Mouse (Mus musculus): ENCODE results near the gene Padi3.

Padi3 gene

DNA sequence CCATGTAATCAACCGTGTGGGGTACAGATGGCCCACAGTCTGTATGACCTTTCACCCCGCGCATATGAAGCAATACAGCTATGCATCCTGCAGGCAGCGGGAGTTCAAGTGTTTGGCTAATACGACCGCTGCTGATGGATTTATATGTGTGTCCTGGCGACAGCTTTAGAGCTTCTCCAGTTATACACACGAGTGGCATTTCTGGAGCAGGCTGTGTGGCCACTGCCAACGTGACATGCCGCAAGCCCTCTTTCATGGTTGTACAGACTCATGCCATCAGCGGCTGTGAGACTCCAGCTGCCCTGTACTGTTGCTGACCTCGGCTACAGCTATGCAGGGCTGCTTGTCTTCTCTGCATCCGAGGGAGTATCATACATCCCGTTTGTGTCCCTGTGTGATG lies 29.9 kb downstream of the Padi3 start:
- DNase-seq (ENCODE audit: low spot score in 2 of 2) = no peak

DNA sequence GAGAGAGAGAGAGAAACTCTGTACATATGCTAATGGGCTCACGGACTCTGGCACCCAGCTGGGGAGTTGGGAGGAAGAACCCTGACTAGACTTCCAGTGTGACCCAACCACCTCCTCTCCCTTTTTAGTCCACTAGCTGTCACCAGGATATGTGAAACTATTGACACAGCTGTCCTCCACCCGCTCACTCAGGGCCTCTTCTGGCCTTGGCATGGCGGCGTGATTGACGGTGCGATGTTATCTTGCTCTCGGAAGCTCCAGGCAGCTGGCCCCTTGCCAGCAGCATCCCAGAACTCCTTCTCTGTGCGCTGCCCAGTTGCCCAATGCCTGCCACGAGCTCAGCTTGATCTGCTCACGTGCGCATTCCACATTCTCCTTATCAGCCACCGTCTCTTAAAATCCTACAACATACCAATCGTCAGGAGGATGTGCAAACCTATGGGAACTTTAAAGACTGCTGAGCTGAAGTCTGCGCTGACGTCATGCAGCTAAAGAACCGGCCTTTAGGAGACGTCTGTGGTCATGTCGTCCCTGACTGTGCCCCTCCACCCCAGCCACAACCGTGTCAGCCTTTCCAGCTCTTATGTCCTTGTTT lies 30.5 kb downstream of the Padi3 start:
- DNase-seq (ENCODE audit: low spot score in 2 of 2) = no peak

DNA sequence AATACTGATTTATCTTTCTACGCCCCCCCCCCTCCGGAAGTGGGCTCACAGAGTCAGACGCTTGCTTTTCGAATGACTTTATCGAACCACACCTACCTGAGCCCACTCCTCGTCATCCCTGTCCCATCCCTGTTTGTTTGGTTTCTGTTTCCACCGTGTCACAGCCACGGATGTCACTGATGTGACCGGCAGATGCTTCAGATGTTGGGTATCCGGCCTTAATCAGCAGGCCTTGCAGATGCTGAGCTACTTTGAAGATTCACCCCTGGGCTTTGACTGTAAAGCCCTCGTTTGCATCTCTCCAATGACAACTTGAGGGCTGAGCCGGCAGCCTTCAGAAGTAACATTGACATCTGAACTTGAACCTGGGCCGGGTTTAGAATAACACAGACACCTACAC lies 33.8 kb downstream of the Padi3 start:
- DNase-seq (ENCODE audit: low spot score in 2 of 2) = no peak

DNA sequence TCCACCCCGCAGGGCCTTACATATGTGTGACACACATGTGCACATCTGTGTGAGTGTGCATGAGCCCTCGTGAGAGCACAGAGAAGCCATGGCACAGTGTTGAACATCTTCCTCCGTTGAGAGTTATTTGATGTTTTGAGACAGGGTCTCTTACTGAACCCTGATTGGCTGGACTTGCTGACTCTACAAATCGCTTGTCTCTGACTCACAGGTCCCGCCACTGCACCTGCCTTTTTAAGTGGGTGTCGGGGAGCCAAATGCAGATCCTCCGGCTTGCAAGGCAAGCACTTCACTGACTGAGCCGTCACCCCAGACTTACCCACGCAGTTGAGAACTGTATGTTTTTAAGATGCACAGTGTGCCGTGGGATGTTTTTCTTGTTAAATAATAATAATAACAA lies 34.6 kb downstream of the Padi3 start:
- no peak for DNase-seq (ENCODE audit: low spot score in 2 of 2)

DNA sequence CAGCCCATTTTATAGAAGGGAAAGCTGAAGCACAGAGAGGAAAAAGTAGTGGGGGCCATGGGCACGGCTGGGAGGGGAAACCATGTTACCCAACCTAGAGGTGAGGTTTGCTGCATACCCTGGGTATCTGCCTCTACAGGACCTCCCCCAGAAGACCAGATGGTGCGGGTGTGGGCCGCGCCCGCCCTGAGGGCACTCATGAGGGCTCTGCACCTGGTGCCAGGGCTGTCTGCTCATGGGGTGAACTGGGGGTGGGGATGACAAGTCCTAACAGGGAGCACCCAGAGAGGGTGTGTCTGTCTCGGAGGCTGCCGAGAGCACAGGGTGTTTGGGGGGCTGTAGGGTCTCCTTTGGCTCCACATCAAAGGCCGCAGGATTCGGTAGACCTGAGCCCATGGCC lies 35.6 kb downstream of the Padi3 start:
- no peak for DNase-seq (ENCODE audit: low spot score in 2 of 2)

DNA sequence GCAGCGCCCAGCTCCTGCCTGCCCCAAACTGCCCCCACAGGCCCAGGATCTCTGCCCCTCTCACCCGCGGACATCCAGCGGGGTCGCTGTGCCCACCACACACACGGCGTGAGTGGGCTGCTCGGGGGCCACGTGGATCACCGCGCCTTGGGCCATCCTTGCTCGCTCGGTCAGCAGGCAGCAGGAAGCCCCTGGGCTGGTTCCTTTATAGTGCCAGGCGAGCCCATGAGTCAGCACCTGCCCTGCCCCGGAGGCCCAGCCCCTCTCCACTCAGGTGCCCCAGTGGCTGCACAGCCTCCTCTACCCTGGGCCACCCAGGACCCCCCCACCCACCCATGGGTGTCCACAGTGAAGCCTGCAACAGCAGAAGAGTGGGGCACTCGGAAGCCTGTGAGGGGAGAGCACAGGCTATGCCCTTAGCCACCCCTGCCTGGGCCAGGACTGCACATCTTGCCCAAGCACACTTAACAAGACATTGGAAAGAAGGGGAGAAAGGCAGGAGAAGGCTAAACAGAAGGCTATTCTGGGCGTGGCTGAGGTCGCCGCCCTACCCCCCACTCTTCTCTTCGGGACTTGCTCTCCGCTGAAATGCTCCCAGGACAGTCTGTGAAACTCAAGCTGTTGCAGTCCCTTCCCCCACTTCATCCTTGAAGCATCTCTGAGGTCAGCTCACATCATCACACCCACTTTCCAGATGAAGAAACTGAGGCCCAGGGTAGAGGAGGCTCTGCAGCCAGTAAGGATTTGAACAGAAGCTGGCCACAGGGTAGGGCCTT lies 36.2 kb downstream of the Padi3 start, which contains the start of gene Padi4:
Padi4 (minus strand) TSS at position 212 of the 776 bp plus-strand sequence.
- no peak for DNase-seq (ENCODE audit: low spot score in 2 of 2)

DNA sequence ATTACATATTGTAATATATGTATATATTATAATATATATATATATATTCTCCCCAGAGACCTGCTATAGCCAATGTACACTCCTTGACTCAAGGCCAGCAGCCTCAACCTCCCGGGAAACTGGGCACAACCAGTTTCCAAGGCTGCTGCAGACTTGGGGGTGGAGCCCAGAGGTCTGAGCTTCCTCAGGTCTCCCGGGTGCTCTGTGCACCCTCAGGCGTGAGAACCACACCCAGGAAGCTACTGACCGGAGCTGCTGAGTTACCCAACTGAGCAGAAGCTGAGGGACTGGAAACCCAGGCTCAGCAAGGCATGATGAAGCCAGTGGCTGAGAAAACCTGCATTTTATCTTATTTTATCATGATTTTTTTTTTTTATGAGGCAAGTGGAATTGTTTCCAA lies 39.4 kb downstream of the Padi3 start:
- no peak for DNase-seq (ENCODE audit: low spot score in 2 of 2)

DNA sequence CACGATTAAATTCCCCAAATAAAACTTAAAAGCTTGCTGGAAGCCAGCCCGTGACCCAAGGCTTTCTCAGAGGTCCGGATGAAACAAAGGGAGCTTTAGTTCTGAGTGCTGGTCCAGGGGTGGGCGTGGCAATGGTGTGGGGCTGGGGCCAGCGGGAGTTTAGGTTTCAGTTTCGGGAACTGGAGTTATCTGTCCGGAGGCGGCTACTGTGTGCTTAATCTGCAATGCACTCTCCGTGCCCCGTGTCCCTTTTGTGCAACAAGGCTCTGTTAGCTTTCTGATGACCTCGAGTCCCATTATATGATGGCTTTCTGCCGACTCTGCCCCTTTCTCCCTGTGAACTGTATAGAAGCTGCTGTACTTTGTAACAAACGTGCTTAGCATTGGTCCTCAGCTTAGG lies 40.0 kb downstream of the Padi3 start:
- no peak for DNase-seq (ENCODE audit: low spot score in 2 of 2)

DNA sequence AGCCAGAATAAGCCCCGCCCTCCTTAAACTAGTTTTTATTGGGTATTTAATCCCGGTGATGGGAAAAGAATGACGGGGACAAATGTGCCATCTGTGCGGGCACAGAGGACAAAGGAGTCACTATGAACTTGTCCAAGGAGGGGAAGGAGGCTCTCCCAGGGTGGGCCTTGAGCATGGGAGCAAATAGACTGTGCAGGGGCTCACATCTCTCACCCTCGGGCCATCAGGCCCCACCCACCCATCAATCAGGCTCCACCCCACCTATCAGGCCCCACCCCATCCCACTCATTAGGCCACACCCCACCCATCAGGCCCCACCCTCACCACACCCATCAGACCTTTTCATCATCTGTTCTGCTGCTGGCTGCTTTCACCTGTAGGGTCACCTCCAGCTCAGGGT lies 41.5 kb downstream of the Padi3 start:
- DNase-seq (ENCODE audit: low spot score in 2 of 2) = no peak

DNA sequence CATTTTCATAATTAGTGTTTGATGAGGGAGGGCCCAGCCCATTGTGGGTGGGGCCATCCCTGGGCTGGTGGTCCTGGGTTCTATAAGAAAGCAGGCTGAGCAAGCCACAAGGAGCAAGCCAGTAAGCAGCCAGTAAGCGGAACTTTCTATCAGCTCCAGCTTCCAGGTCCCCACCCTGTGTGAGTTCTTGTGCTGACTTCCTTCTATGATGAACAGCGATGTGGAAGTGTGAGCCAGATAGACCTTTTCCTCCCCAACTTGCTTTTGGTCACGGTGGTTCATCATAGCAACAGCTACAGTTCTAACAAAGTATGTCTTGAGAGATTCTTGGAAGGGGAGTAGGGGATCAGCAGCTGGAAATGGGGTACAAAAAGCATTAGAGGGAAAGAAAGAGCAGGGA lies 44.5 kb downstream of the Padi3 start:
- DNase-seq (ENCODE audit: low spot score in 2 of 2) = no peak

DNA sequence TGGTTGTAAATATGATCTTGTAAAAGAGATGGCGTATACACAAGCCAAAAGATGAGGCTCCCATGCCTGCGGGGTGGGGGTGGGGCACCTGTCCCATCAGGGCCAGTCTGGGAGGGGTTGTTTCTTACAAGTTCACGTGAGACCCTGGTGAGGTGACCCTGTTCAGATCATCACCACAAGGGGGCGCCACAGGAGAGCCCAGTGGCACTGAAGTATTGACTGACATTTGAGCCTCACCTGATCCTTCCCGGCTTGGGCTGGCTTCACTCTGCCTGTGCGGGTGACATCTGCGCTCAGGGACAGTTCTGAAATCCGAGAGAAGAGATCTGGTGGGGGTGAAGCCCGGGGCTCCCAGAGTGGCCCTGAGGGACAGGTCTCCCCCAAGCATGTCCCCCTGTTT lies 47.3 kb downstream of the Padi3 start:
- DNase-seq (ENCODE audit: low spot score in 2 of 2) = peak in 1 of 2 experiments; percentile 15

DNA sequence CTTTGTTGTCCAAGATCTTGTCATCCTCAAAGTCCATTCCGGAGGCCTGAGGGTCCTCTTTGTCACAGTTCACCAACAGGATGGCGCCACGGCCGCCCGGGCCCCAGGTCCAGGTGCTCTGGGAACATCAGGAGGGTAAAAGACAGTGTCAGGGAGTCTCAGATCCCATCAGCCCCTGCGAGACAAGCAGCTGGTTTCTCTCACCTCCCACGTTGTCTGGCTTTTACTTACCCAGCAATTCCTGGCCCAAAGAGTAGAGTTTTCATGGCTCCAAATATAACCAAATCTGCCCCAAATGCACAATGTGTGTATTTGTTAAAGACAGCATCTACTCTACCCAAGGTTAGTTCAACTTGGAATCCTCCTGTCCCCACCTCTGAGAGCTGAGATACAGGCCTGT lies 48.8 kb downstream of the Padi3 start:
- DNase-seq (ENCODE audit: low spot score in 2 of 2) = no peak

DNA sequence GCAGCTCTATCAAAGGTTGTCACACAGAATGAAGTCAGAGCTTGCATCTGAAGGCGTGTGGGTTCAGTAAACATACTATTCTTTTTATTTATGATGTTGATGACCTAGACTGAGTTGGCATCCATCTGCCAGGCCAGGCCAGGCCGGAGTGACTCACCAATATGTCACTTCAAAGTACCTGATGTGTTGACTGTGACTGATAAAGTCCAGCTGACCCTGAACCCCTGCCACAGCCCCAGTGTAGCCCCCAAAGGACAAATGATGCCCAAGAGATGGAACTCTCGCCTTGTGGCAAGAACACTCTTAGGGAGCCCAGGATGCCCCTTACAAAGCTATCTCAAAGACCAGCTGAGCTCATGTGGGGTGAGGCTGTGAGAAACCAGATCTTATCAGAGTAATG lies 54.6 kb downstream of the Padi3 start:
- no peak for DNase-seq (ENCODE audit: low spot score in 2 of 2)

DNA sequence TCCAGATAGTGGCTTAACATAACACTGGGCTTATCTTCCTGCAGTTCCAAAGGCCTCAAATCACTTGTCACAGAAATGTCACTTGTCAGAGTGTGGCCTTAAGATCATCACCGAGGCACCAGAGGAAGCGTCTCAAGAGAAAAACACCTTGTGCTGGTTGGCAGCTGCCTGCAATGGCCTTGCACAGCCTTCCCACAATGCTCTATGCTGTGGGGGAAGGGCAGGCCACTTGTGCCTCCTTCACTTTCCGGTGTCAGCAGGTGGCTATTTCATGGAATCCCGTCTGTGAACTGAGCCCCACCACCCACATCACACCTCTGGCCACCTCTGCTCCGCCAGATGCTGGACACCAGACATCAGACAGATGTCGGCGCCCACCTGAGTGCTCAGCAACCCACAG lies 57.1 kb downstream of the Padi3 start:
- no peak for DNase-seq (ENCODE audit: low spot score in 2 of 2)

DNA sequence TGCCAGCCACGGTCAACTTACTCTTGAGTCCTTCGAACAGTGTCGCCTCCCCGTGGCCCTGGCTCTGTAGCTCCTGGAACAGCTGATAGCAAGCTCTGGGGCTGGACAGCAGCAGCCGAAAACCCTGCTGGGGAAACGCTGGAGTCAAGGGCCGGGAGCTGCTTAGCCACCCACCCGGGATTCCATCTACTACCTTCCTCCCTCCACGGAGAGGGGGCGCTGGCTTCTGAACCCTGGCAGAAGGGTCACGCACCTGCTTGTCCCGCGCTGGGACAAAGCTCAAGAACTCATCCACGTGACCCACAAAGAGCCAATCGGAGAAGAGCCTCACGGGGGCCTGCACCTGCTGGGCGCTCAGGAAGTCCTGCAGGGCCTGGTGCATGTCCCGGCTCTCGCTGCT lies 60.1 kb downstream of the Padi3 start:
- no peak for DNase-seq (ENCODE audit: low spot score in 2 of 2)

DNA sequence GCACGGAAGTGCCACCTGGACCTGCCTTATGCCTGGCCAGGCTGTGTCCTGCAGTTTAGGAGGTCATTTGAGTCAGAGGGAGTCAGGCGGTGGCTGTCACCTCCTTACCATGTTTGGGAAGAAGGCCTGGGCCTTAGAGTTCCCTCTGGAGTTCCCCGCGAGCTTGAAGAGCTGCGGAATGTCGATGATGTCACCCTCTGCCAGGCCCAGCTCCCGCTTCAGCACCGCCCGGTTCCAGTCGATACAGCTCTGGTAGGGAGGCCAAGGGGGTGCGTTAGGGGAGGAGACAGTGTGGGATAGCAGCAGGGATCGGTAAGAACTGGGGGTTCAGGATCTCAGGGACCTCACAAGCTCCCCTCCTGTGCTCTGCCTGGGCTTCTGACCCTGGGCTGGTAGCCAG lies 62.5 kb downstream of the Padi3 start:
- DNase-seq (ENCODE audit: low spot score in 2 of 2) = no peak

DNA sequence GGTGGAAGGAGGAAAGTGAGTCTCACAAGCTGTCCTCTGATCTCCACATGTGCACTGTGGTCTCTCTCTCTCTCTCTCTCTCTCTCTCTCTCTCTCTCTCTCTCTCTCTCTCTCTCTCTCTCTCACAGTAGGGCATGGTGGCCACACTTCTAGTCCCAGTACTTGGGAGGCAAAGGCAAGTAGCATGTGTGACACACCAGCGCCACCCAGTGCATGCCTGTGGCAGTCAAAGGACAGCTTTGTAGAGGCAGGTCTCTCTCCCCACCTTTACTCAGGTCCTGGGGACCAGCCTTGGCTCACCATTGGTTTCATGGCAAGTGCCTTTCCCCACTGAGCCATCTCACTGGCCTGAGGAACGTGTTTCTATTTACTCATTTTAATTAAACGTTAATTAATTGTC lies 65.8 kb downstream of the Padi3 start:
- DNase-seq (ENCODE audit: low spot score in 2 of 2) = peak in 1 of 2 experiments; percentile 64

DNA sequence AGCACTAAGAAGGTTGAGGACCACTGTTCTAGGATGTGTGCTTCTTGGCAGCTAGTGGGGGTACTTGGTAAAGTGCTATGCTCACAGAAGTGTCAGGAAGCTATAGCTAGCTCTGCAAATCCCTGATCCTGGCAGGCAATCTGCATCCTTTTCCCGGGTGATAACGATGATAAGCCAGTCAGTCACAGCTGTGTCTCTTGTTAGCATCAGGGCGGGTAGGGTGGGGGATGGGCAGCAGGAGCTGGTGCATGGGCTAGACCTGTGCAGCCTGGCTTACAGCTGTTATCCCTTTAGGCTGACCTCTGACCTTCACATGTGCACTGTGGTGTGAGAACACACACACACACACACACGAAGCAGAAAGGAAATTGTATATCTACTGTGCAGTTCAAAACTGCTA lies 67.4 kb downstream of the Padi3 start:
- DNase-seq (ENCODE audit: low spot score in 2 of 2) = no peak

DNA sequence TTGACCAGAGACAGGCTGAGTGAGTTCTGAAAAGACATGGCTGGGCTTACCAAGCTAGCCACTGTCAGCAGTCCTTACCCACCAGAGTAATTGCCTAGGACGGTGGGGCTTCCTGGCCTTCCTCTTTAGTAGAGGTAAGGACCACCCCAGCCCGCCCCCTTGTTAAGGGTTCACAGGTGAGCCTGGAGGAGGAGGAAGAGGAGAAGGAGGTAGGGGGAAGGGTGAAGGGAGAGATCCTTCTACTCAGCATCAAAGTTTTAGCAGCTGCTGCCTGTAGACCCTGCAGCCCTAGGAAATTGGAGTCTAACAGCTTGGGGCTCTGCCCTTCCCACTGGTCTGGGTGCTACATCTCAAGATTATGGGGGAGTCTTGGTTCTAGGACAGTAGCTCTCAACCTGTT lies 67.9 kb downstream of the Padi3 start, which contains the start of gene Padi6:
Padi6 (minus strand) TSS at position 101 of the 400 bp plus-strand sequence.
- DNase-seq (ENCODE audit: low spot score in 2 of 2) = no peak

DNA sequence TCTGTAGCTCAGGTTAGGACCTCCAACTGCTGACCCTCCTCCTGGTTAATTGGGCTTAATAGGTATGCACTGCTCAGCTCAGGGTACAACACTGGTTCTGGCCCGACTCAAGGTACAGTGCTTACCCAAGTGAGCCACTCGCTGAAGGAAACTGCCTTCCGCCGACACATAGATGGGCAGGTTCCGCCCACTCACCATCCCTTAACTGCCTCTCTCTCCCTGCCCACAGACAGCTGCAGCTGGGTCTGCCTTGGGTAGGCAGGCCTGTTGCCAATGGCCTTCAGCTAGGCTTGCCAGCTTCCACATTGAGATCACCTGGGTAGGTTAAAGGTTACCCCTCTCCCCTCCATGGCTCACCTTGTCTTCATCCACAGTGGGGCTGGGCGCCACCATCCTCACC lies 69.0 kb downstream of the Padi3 start:
- DNase-seq (ENCODE audit: low spot score in 2 of 2) = peak in 1 of 2 experiments; percentile 28

DNA sequence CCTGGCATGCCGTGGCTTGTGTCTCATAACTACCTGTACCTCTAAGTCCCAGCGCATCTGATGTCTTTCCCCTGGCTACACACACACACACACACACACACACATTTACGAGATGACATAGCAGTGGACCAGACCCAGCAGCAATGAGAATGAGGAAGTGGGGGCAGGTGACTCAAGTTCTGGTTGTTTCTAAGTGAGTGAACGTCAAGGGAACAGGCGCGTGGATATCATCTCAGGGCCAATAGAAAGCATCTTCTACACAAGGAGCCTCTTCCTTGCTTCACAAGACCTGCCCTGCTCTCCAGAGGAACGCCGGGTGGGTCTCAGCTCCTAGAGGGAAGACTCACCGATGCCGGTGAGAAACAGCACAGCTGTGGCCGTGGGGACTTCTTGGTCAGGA lies 69.8 kb downstream of the Padi3 start:
- no peak for DNase-seq (ENCODE audit: low spot score in 2 of 2)

Measured in left cerebral cortex, adult 9 months (tissue).